Mouse (Mus musculus): Measurements from ENCODE around the gene Gpr152. TPM values are rescaled to one million over a fixed set of nuclear protein-coding genes. Genes with fewer than 3 reads are reported as not detected.
"Not testable (repeated sequence)": the region's sequence is repeated elsewhere in the genome, so short reads cannot be mapped to it uniquely, and the experiment has no call there.

The Gpr152 gene
- polyA plus RNA-seq, 1 experiment from 2014 or later: not detected

- H3K4me3 ChIP-seq (replicated peaks); H3K9me3 ChIP-seq; ATAC-seq (ENCODE audit: insufficient read depth, low FRiP score, low read depth); H3K9ac ChIP-seq; H3K4me2 ChIP-seq; H3K27ac ChIP-seq; H3K4me1 ChIP-seq; H3K36me3 ChIP-seq; H3K27me3 ChIP-seq (replicated peaks): not testable (repeated sequence)
- 70% methylated on average over 6 of the region's 6 CpGs for WGBS
Observed at GRCm38 (mm10) chr19:4135229-4135962, 4.2 kb upstream of the Gpr152 start.

GRCm38 (mm10) chr19:4135963-4136345 lies 3.6 kb upstream of the Gpr152 start:
- not testable (repeated sequence) for H3K4me2 ChIP-seq; H3K4me1 ChIP-seq; H3K36me3 ChIP-seq; H3K9ac ChIP-seq; H3K4me3 ChIP-seq (replicated peaks); H3K9me3 ChIP-seq; H3K27ac ChIP-seq; ATAC-seq (ENCODE audit: insufficient read depth, low FRiP score, low read depth); H3K27me3 ChIP-seq (replicated peaks)
- 22% methylated on average over 8 of the region's 8 CpGs for WGBS

- ATAC-seq (ENCODE audit: insufficient read depth, low FRiP score, low read depth): no peak
- H3K9ac ChIP-seq: no peak overlapping the region
- peaks cover 5% of the 10 kb centered on the region for H3K36me3 ChIP-seq
- 81% methylated on average over 5 of the region's 5 CpGs for WGBS
- H3K4me2 ChIP-seq: no peak overlapping the region
- H3K9me3 ChIP-seq: no peaks in the 10 kb centered on the region
- no peaks in the 10 kb centered on the region for H3K4me1 ChIP-seq
- H3K27me3 ChIP-seq (replicated peaks): no peaks in the 10 kb centered on the region
- H3K27ac ChIP-seq: no peak overlapping the region
- H3K4me3 ChIP-seq (replicated peaks): no peak overlapping the region
Observed at GRCm38 (mm10) chr19:4136463-4136862, 3.1 kb upstream of the Gpr152 start.

GRCm38 (mm10) chr19:4137913-4138312 lies 1.7 kb upstream of the Gpr152 start:
- H3K4me1 ChIP-seq: no peaks in the 10 kb centered on the region
- no peaks in the 10 kb centered on the region for H3K9me3 ChIP-seq
- WGBS: 79% methylated on average over 5 of the region's 5 CpGs
- H3K27ac ChIP-seq: no peak overlapping the region
- no peak for ATAC-seq (ENCODE audit: insufficient read depth, low FRiP score, low read depth)
- H3K27me3 ChIP-seq (replicated peaks): no peaks in the 10 kb centered on the region
- H3K9ac ChIP-seq: no peak overlapping the region
- H3K4me3 ChIP-seq (replicated peaks): no peak overlapping the region
- H3K4me2 ChIP-seq: no peak overlapping the region
- no peaks in the 10 kb centered on the region for H3K36me3 ChIP-seq

- ATAC-seq (ENCODE audit: insufficient read depth, low FRiP score, low read depth): no peak
- no peaks in the 10 kb centered on the region for H3K27me3 ChIP-seq (replicated peaks)
- 61% methylated on average over 6 of the region's 6 CpGs for WGBS
Observed at GRCm38 (mm10) chr19:4140147-4140546, 560 bp downstream of the Gpr152 start.

GRCm38 (mm10) chr19:4142416-4143173 lies 3.0 kb downstream of the Gpr152 start:
- ATAC-seq (ENCODE audit: insufficient read depth, low FRiP score, low read depth): 0 out of 2 replicates have a peak, but pooled peaks have one; percentile 9
- no peaks in the 10 kb centered on the region for H3K4me1 ChIP-seq
- WGBS: 93% methylated on average over 18 of the region's 18 CpGs
- H3K9ac ChIP-seq: no peak overlapping the region
- H3K36me3 ChIP-seq: no peaks in the 10 kb centered on the region
- no peak overlapping the region for H3K27ac ChIP-seq
- H3K9me3 ChIP-seq: no peaks in the 10 kb centered on the region
- H3K4me3 ChIP-seq (replicated peaks): no peak overlapping the region
- H3K4me2 ChIP-seq: no peak overlapping the region
- no peaks in the 10 kb centered on the region for H3K27me3 ChIP-seq (replicated peaks)

More at GRCm38 (mm10) chr19:4140147-4140546, 560 bp downstream of the Gpr152 start:
- H3K27ac ChIP-seq: no peak overlapping the region
- no peak overlapping the region for H3K4me3 ChIP-seq (replicated peaks)
- H3K4me2 ChIP-seq: no peak overlapping the region
- H3K9me3 ChIP-seq: no peaks in the 10 kb centered on the region
- no peaks in the 10 kb centered on the region for H3K36me3 ChIP-seq
- H3K4me1 ChIP-seq: no peaks in the 10 kb centered on the region
- H3K9ac ChIP-seq: no peak overlapping the region

- no peak within 1 kb of the TSS for H3K4me3 ChIP-seq (replicated peaks)
- no peak within 1 kb of the TSS for H3K4me2 ChIP-seq
- H3K36me3 ChIP-seq: no peaks in the 10 kb centered on the region
- no peaks in the 10 kb centered on the region for H3K27me3 ChIP-seq (replicated peaks)
- H3K9ac ChIP-seq: no peak within 1 kb of the TSS
- ATAC-seq (ENCODE audit: insufficient read depth, low FRiP score, low read depth): no peak
- no peaks in the 10 kb centered on the region for H3K9me3 ChIP-seq
- H3K4me1 ChIP-seq: 0 out of 2 replicates have a peak, but pooled peaks cover 7% of the 10 kb centered on the region
- 69% methylated on average over 7 of the region's 7 CpGs for WGBS
- H3K27ac ChIP-seq: no peak within 1 kb of the TSS
Observed at GRCm38 (mm10) chr19:4143759-4144268, 4.2 kb downstream of the Gpr152 start, which contains the start of gene Cabp4. Gene Cabp4, minus strand, starts transcription at chr19:4144033.

GRCm38 (mm10) chr19:4144550-4145498 lies 5.2 kb downstream of the Gpr152 start:
- Histone ChIP-seq H3K9ac (no peak overlapping the region), H3K4me2 (no peak overlapping the region), H3K36me3 (no peaks in the 10 kb centered on the region), H3K9me3 (no peaks in the 10 kb centered on the region), H3K27ac (no peak overlapping the region), H3K27me3 (replicated peaks) (no peaks in the 10 kb centered on the region), H3K4me3 (replicated peaks) (no peak overlapping the region), H3K4me1 (peaks cover 16% of the 10 kb centered on the region)
- ATAC-seq (ENCODE audit: insufficient read depth, low FRiP score, low read depth): no peak
- WGBS: 73% methylated on average over 16 of the region's 16 CpGs

GRCm38 (mm10) chr19:4145936-4146335 lies 6.3 kb downstream of the Gpr152 start:
- ATAC-seq (ENCODE audit: insufficient read depth, low FRiP score, low read depth): no peak
- H3K4me3 ChIP-seq (replicated peaks): no peak overlapping the region
- WGBS: 87% methylated on average over 5 of the region's 5 CpGs
- peaks cover 20% of the 10 kb centered on the region for H3K4me1 ChIP-seq
- H3K9me3 ChIP-seq: no peaks in the 10 kb centered on the region
- no peaks in the 10 kb centered on the region for H3K27me3 ChIP-seq (replicated peaks)
- no peak overlapping the region for H3K27ac ChIP-seq
- no peak overlapping the region for H3K4me2 ChIP-seq
- H3K9ac ChIP-seq: no peak overlapping the region
- H3K36me3 ChIP-seq: peaks cover 6% of the 10 kb centered on the region

- Histone ChIP-seq H3K4me2 (no peak overlapping the region), H3K4me1 (peaks cover 20% of the 10 kb centered on the region), H3K9ac (no peak overlapping the region), H3K36me3 (peaks cover 11% of the 10 kb centered on the region), H3K27me3 (replicated peaks) (no peaks in the 10 kb centered on the region), H3K27ac (no peak overlapping the region), H3K9me3 (no peaks in the 10 kb centered on the region), H3K4me3 (replicated peaks) (no peak overlapping the region)
- ATAC-seq (ENCODE audit: insufficient read depth, low FRiP score, low read depth): no peak
- 64% methylated on average over 12 of the region's 12 CpGs for WGBS
Observed at GRCm38 (mm10) chr19:4146366-4147021, 6.9 kb downstream of the Gpr152 start.

GRCm38 (mm10) chr19:4147022-4147405 lies 7.4 kb downstream of the Gpr152 start:
- no peak overlapping the region for H3K27ac ChIP-seq
- no peak overlapping the region for H3K4me2 ChIP-seq
- WGBS: 52% methylated on average over 3 of the region's 3 CpGs
- no peak overlapping the region for H3K4me3 ChIP-seq (replicated peaks)
- no peaks in the 10 kb centered on the region for H3K27me3 ChIP-seq (replicated peaks)
- H3K9ac ChIP-seq: no peak overlapping the region
- peaks cover 20% of the 10 kb centered on the region for H3K4me1 ChIP-seq
- H3K9me3 ChIP-seq: no peaks in the 10 kb centered on the region
- ATAC-seq (ENCODE audit: insufficient read depth, low FRiP score, low read depth): no peak
- H3K36me3 ChIP-seq: peaks cover 11% of the 10 kb centered on the region
